Mouse (Mus musculus) thymus, adult 2 months (tissue): ENCODE data around the gene Trip11.

Experiments used
- CTCF ChIP-seq: fragments of 200-500 bp; IDR thresholded peaks from 2 replicates; pipeline ENCODE4 v1.5.1; 2012; ENCODE audit warnings: mild to moderate bottlenecking, control low read depth, low read length, moderate library complexity, borderline replicate concordance; ENCODE audit not compliant: control insufficient read depth, poor library complexity, insufficient read depth; ENCODE audit errors: extremely low read depth
- POLR2A ChIP-seq: fragments of 200-500 bp; IDR thresholded peaks from 2 replicates; pipeline ENCODE4 v1.6.1; 2012; ENCODE audit warnings: mild to moderate bottlenecking, low read length, control low read depth, moderate library complexity; ENCODE audit not compliant: control insufficient read depth, poor library complexity, insufficient read depth; ENCODE audit errors: extremely low read depth

- TF ChIP-seq POLR2A (no peak), CTCF (no peak)
Measured at GRCm38 (mm10) chr12:101884926-101885325, 28.1 kb downstream of the Trip11 start.
